Mouse (Mus musculus): ENCODE results near the gene Cgrrf1. TPM values are rescaled to one million over a fixed set of nuclear protein-coding genes. Genes with fewer than 3 reads are reported as not detected.

Cgrrf1 gene
- total and polyA plus RNA-seq, 2 experiments from 2014 or later, result 24.4 to 36.0 TPM

GRCm38 (mm10) chr14:46803259-46803658 lies 28.7 kb upstream of the Cgrrf1 start:
- no peaks in the 10 kb centered on the region for H3K27me3 ChIP-seq (ENCODE audit: insufficient read depth, low read length)
- no peak overlapping the region for H3K9ac ChIP-seq (replicated peaks; ENCODE audit: low read length, poor library complexity, severe bottlenecking)
- no peak overlapping the region for H3K4me2 ChIP-seq (ENCODE audit: low read depth, low read length, poor library complexity, severe bottlenecking)
- no peak overlapping the region for H3K27ac ChIP-seq (ENCODE audit: low read depth, low read length)
- 90% methylated on average over 4 of the region's 4 CpGs for WGBS
- DNase-seq (ENCODE audit: low spot score) (no peak), ATAC-seq (ENCODE audit: low FRiP score) (no peak)
- H3K4me3 ChIP-seq (ENCODE audit: low read depth, low read length), result no peak overlapping the region
- no peaks in the 10 kb centered on the region for H3K9me3 ChIP-seq (ENCODE audit: low read length)
- no peak for TF ChIP-seq CTCF (IDR thresholded peaks at IDR 0.05)
- peaks cover 8% of the 10 kb centered on the region; the same call in 1 of the 2 replicates for H3K36me3 ChIP-seq (ENCODE audit: insufficient read depth, low read length)
- no peaks in the 10 kb centered on the region for H3K4me1 ChIP-seq (ENCODE audit: insufficient read depth, low read length)

GRCm38 (mm10) chr14:46803791-46804190 lies 28.1 kb upstream of the Cgrrf1 start:
- Histone ChIP-seq H3K36me3 (ENCODE audit: insufficient read depth, low read length) (peaks cover 8% of the 10 kb centered on the region; the same call in 1 of the 2 replicates), H3K9ac (replicated peaks; ENCODE audit: low read length, poor library complexity, severe bottlenecking) (no peak overlapping the region), H3K27ac (ENCODE audit: low read depth, low read length) (no peak overlapping the region), H3K4me1 (ENCODE audit: insufficient read depth, low read length) (no peaks in the 10 kb centered on the region), H3K4me3 (ENCODE audit: low read depth, low read length) (no peak overlapping the region), H3K27me3 (ENCODE audit: insufficient read depth, low read length) (no peaks in the 10 kb centered on the region), H3K4me2 (ENCODE audit: low read depth, low read length, poor library complexity, severe bottlenecking) (no peak overlapping the region), H3K9me3 (ENCODE audit: low read length) (no peaks in the 10 kb centered on the region)
- DNase-seq (ENCODE audit: low spot score) (no peak), ATAC-seq (ENCODE audit: low FRiP score) (no peak)
- TF ChIP-seq CTCF (IDR thresholded peaks at IDR 0.05), result no peak
- WGBS, result 94% methylated on average over 1 of the region's 1 CpGs

DNA sequence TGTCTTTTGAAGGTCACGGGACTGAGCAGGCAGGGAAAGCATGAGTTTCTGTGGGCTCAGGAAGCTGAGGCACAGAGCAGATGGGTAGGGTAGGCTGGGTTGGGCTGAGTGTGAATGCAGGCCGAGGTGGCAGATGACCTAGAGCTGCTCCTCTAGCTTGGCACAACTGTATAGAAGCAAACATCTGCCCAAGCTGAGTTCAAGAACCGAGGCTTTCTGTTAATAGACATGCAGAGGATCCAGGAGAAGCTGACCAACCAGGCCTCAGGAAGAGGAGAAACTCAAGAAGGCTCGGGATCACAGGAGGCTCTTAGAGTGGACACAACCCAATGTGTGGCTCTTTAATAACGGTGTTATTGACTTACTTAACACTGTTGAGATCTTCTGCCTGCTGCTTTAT lies 25.7 kb upstream of the Cgrrf1 start:
- Histone ChIP-seq H3K4me1 (ENCODE audit: insufficient read depth, low read length) (no peaks in the 10 kb centered on the region), H3K36me3 (ENCODE audit: insufficient read depth, low read length) (peaks cover 20% of the 10 kb centered on the region), H3K4me2 (ENCODE audit: low read depth, low read length, poor library complexity, severe bottlenecking) (no peak overlapping the region), H3K4me3 (ENCODE audit: low read depth, low read length) (no peak overlapping the region), H3K9ac (replicated peaks; ENCODE audit: low read length, poor library complexity, severe bottlenecking) (no peak overlapping the region), H3K27ac (ENCODE audit: low read depth, low read length) (no peak overlapping the region), H3K9me3 (ENCODE audit: low read length) (no peaks in the 10 kb centered on the region), H3K27me3 (ENCODE audit: insufficient read depth, low read length) (no peaks in the 10 kb centered on the region)
- 91% methylated on average over 5 of the region's 5 CpGs for WGBS
- no peak for TF ChIP-seq CTCF (IDR thresholded peaks at IDR 0.05)
- no peak for ATAC-seq (ENCODE audit: low FRiP score)
- no peak for DNase-seq (ENCODE audit: low spot score)

GRCm38 (mm10) chr14:46807927-46808326 lies 24.0 kb upstream of the Cgrrf1 start:
- H3K27ac ChIP-seq (ENCODE audit: low read depth, low read length), result no peak overlapping the region
- no peaks in the 10 kb centered on the region for H3K27me3 ChIP-seq (ENCODE audit: insufficient read depth, low read length)
- peaks cover 22% of the 10 kb centered on the region for H3K36me3 ChIP-seq (ENCODE audit: insufficient read depth, low read length)
- no peak overlapping the region for H3K4me2 ChIP-seq (ENCODE audit: low read depth, low read length, poor library complexity, severe bottlenecking)
- TF ChIP-seq CTCF (IDR thresholded peaks at IDR 0.05), result no peak
- ATAC-seq (ENCODE audit: low FRiP score), result no peak
- H3K9me3 ChIP-seq (ENCODE audit: low read length), result no peaks in the 10 kb centered on the region
- no peaks in the 10 kb centered on the region for H3K4me1 ChIP-seq (ENCODE audit: insufficient read depth, low read length)
- WGBS, result 75% methylated on average over 3 of the region's 3 CpGs
- no peak overlapping the region for H3K4me3 ChIP-seq (ENCODE audit: low read depth, low read length)
- DNase-seq (ENCODE audit: low spot score), result no peak
- no peak overlapping the region for H3K9ac ChIP-seq (replicated peaks; ENCODE audit: low read length, poor library complexity, severe bottlenecking)

DNA sequence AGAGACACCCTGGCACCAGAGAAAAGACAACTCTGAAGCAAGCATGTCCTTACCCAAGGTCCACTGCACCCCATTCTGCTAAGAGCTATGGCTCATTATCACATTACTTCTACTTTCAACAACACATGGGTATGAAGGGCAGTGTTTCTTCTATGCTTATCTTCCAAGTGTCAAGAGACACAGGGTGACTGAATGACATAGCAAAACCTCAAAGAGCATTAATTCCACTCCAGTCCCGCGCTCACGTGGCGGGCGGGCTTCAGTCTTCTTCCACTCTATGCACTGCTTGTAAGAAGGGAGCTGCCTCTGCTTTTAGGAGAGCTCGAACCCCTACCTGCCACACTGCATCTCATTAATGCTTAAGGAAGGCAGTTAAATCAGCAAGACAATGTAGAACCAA lies 16.3 kb upstream of the Cgrrf1 start:
- H3K9ac ChIP-seq (replicated peaks; ENCODE audit: low read length, poor library complexity, severe bottlenecking), result no peak overlapping the region

GRCm38 (mm10) chr14:46816916-46817622 lies 14.9 kb upstream of the Cgrrf1 start:
- TF ChIP-seq CTCF (IDR thresholded peaks at IDR 0.05), result no peak
- WGBS, result 94% methylated on average over 8 of the region's 8 CpGs
- H3K27me3 ChIP-seq (ENCODE audit: insufficient read depth, low read length), result no peaks in the 10 kb centered on the region
- H3K27ac ChIP-seq (ENCODE audit: low read depth, low read length), result no peak overlapping the region
- H3K4me2 ChIP-seq (ENCODE audit: low read depth, low read length, poor library complexity, severe bottlenecking), result no peak overlapping the region
- H3K9me3 ChIP-seq (ENCODE audit: low read length), result no peaks in the 10 kb centered on the region
- peaks cover 23% of the 10 kb centered on the region for H3K36me3 ChIP-seq (ENCODE audit: insufficient read depth, low read length)
- no peak for ATAC-seq (ENCODE audit: low FRiP score)
- H3K9ac ChIP-seq (replicated peaks; ENCODE audit: low read length, poor library complexity, severe bottlenecking), result no peak overlapping the region
- no peak for DNase-seq (ENCODE audit: low spot score)
- H3K4me3 ChIP-seq (ENCODE audit: low read depth, low read length), result no peak overlapping the region
- peaks cover 7% of the 10 kb centered on the region; the same call in 1 of the 2 replicates for H3K4me1 ChIP-seq (ENCODE audit: insufficient read depth, low read length)

More for the DNA sequence above, 16.3 kb upstream of the Cgrrf1 start:
- Histone ChIP-seq H3K4me2 (ENCODE audit: low read depth, low read length, poor library complexity, severe bottlenecking) (no peak overlapping the region), H3K36me3 (ENCODE audit: insufficient read depth, low read length) (peaks cover 32% of the 10 kb centered on the region), H3K9me3 (ENCODE audit: low read length) (no peaks in the 10 kb centered on the region), H3K4me1 (ENCODE audit: insufficient read depth, low read length) (peaks cover 3% of the 10 kb centered on the region; the same call in 1 of the 2 replicates), H3K27me3 (ENCODE audit: insufficient read depth, low read length) (no peaks in the 10 kb centered on the region), H3K27ac (ENCODE audit: low read depth, low read length) (no peak overlapping the region), H3K4me3 (ENCODE audit: low read depth, low read length) (no peak overlapping the region)
- WGBS, result 82% methylated on average over 6 of the region's 6 CpGs
- ATAC-seq (ENCODE audit: low FRiP score), result no peak
- no peak for TF ChIP-seq CTCF (IDR thresholded peaks at IDR 0.05)
- no peak for DNase-seq (ENCODE audit: low spot score)

Data from midbrain, postnatal 0 days (tissue).